Mouse (Mus musculus) embryonic fibroblast, embryonic 13.5 days (primary cell): Measurements from ENCODE around the gene C2cd3.

ENCODE experiments used
- CTCF ChIP-seq: IDR thresholded peaks from 2 replicates; pipeline ENCODE4 v1.5.1; 2011; ENCODE audit warnings: mild to moderate bottlenecking, control low read depth, low read length, moderate library complexity, borderline replicate concordance; ENCODE audit not compliant: insufficient read depth
- POLR2A ChIP-seq: IDR thresholded peaks from 2 replicates; pipeline ENCODE4 v1.6.1; 2011; ENCODE audit warnings: low read depth, mild to moderate bottlenecking, control low read depth, low read length, moderate library complexity

- no peak for TF ChIP-seq CTCF
- no peak for TF ChIP-seq POLR2A
Observed at GRCm38 (mm10) chr7:100508670-100509069, 136.6 kb downstream of the C2cd3 start.
